Mouse (Mus musculus): ENCODE measurements around the gene Grik3. TPM values are rescaled to one million over a fixed set of nuclear protein-coding genes. Genes with fewer than 3 reads are reported as not detected.

Gene Grik3
- total RNA-seq, 2 experiments from 2014 or later, result not detected

DNA sequence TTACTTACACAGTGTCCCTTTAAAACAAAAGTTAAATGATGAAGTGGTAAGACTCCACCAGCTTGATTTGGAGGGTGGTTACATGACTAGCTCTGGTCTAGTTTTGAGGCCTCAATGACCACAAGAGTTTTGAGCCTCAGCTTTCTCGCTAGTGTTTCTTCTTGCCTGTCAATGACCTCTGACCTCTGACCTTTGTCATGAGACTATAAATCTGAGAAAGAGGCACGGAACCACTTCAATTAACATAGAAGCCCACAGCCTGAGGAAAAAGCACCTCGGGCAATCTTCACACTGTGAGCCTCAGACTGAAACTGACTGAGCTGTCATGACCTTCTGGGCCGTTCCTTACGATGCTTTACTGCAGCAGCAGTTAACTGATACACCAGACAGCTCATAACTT lies 272.6 kb downstream of the Grik3 start:
- ATAC-seq (replicated peaks; ENCODE audit: low FRiP score, poor library complexity, severe bottlenecking), result no peak

Measured in erythroid progenitor cell, adult 5-6 weeks (primary cell).